Mouse (Mus musculus) heart, adult 2 months (tissue): ENCODE measurements at regions not wholly inside any gene's neighbourhood (a gene's known extent, or its start where the extent isn't known, plus 50 kb on each side); places are given as distances from the start of the nearest gene placed in this dataset.

ENCODE experiments used
- CTCF ChIP-seq: fragments of 200-600 bp; IDR thresholded peaks from 2 replicates; pipeline ENCODE4 v1.8.1; 2022; ENCODE audit warnings: antibody characterized with exemption, mild to moderate bottlenecking, moderate library complexity
- EP300 ChIP-seq: fragments of 200-500 bp; IDR thresholded peaks from 2 replicates; pipeline ENCODE4 v1.6.1; 2011; ENCODE audit warnings: low read depth, low read length, control low read depth; ENCODE audit not compliant: insufficient read depth
- POLR2A ChIP-seq: fragments of 200-500 bp; IDR thresholded peaks from 2 replicates; pipeline ENCODE4 v1.6.1; 2011; ENCODE audit warnings: mild to moderate bottlenecking, low read depth, low read length, control low read depth; ENCODE audit not compliant: insufficient read depth

- no peak for TF ChIP-seq POLR2A
- TF ChIP-seq CTCF, result no peak
- no peak for TF ChIP-seq EP300
These were observed 198.4 kb upstream of the Rreb1 start for GRCm38 (mm10) chr13:37579775-37580174.
